Mouse (Mus musculus): Measurements from ENCODE around the gene Nr4a1. TPM values are rescaled to one million over a fixed set of nuclear protein-coding genes. Genes with fewer than 3 reads are reported as not detected.

The Nr4a1 gene
- polyA plus RNA-seq, 1 experiment, result not detected

- Histone ChIP-seq H3K4me3 (ENCODE audit: insufficient read depth, low read depth, low read length) (no peak overlapping the region), H3K4me1 (ENCODE audit: control insufficient read depth, insufficient read depth, low read length) (peaks cover 9% of the 10 kb centered on the region; the same call in 1 of the 2 replicates), H3K27ac (ENCODE audit: insufficient read depth, low read depth, low read length) (no peak overlapping the region)
- 57% methylated on average over 9 of the region's 9 CpGs for WGBS
- no peak for TF ChIP-seq CTCF (IDR thresholded peaks at IDR 0.05; ENCODE audit: insufficient read depth, low read depth, low read length)
- TF ChIP-seq POLR2A (IDR thresholded peaks at IDR 0.05; ENCODE audit: insufficient read depth, low read depth, low read length), result no peak
Measured at GRCm38 (mm10) chr15:101286129-101286770, 32.2 kb downstream of the Nr4a1 start.

- Histone ChIP-seq H3K4me1 (ENCODE audit: control insufficient read depth, insufficient read depth, low read length) (peaks cover 9% of the 10 kb centered on the region; the same call in 1 of the 2 replicates), H3K27ac (ENCODE audit: insufficient read depth, low read depth, low read length) (no peak overlapping the region), H3K4me3 (ENCODE audit: insufficient read depth, low read depth, low read length) (no peak overlapping the region)
- TF ChIP-seq POLR2A (IDR thresholded peaks at IDR 0.05; ENCODE audit: insufficient read depth, low read depth, low read length) (no peak), CTCF (IDR thresholded peaks at IDR 0.05; ENCODE audit: insufficient read depth, low read depth, low read length) (no peak)
- WGBS, result 82% methylated on average over 6 of the region's 6 CpGs
Measured at GRCm38 (mm10) chr15:101287361-101287760, 33.3 kb downstream of the Nr4a1 start.

- WGBS, result 94% methylated on average over 15 of the region's 15 CpGs
- TF ChIP-seq POLR2A (IDR thresholded peaks at IDR 0.05; ENCODE audit: insufficient read depth, low read depth, low read length), result no peak
- TF ChIP-seq CTCF (IDR thresholded peaks at IDR 0.05; ENCODE audit: insufficient read depth, low read depth, low read length), result no peak
- peaks cover 22% of the 10 kb centered on the region for H3K4me1 ChIP-seq (ENCODE audit: control insufficient read depth, insufficient read depth, low read length)
- no peak overlapping the region for H3K4me3 ChIP-seq (ENCODE audit: insufficient read depth, low read depth, low read length)
- no peak overlapping the region for H3K27ac ChIP-seq (ENCODE audit: insufficient read depth, low read depth, low read length)
Measured at GRCm38 (mm10) chr15:101290354-101290753, 36.3 kb downstream of the Nr4a1 start.

- Histone ChIP-seq H3K4me3 (ENCODE audit: insufficient read depth, low read depth, low read length) (no peak overlapping the region), H3K4me1 (ENCODE audit: control insufficient read depth, insufficient read depth, low read length) (peaks cover 16% of the 10 kb centered on the region), H3K27ac (ENCODE audit: insufficient read depth, low read depth, low read length) (no peak overlapping the region)
- 64% methylated on average over 3 of the region's 3 CpGs for WGBS
- TF ChIP-seq CTCF (IDR thresholded peaks at IDR 0.05; ENCODE audit: insufficient read depth, low read depth, low read length) (no peak), POLR2A (IDR thresholded peaks at IDR 0.05; ENCODE audit: insufficient read depth, low read depth, low read length) (no peak)
Measured at GRCm38 (mm10) chr15:101292012-101292411, 37.9 kb downstream of the Nr4a1 start.

- peaks cover 14% of the 10 kb centered on the region for H3K4me1 ChIP-seq (ENCODE audit: control insufficient read depth, insufficient read depth, low read length)
- H3K27ac ChIP-seq (ENCODE audit: insufficient read depth, low read depth, low read length), result no peak within 1 kb of the TSS
- H3K4me3 ChIP-seq (ENCODE audit: insufficient read depth, low read depth, low read length), result no peak within 1 kb of the TSS
- 63% methylated on average over 18 of the region's 18 CpGs for WGBS
- no peak for TF ChIP-seq POLR2A (IDR thresholded peaks at IDR 0.05; ENCODE audit: insufficient read depth, low read depth, low read length)
- TF ChIP-seq CTCF (IDR thresholded peaks at IDR 0.05; ENCODE audit: insufficient read depth, low read depth, low read length), result no peak
Measured at GRCm38 (mm10) chr15:101293025-101293621, 39.1 kb downstream of the Nr4a1 start, which contains the start of gene 6030408B16Rik. Gene 6030408B16Rik (plus strand): TSS chr15:101293212.

GRCm38 (mm10) chr15:101294028-101294894 is 40.2 kb downstream of the Nr4a1 start:
- Histone ChIP-seq H3K4me1 (ENCODE audit: control insufficient read depth, insufficient read depth, low read length) (peaks cover 14% of the 10 kb centered on the region), H3K4me3 (ENCODE audit: insufficient read depth, low read depth, low read length) (no peak overlapping the region), H3K27ac (ENCODE audit: insufficient read depth, low read depth, low read length) (no peak overlapping the region)
- no peak for TF ChIP-seq CTCF (IDR thresholded peaks at IDR 0.05; ENCODE audit: insufficient read depth, low read depth, low read length)
- TF ChIP-seq POLR2A (IDR thresholded peaks at IDR 0.05; ENCODE audit: insufficient read depth, low read depth, low read length), result no peak
- 56% methylated on average over 16 of the region's 16 CpGs for WGBS

DNA sequence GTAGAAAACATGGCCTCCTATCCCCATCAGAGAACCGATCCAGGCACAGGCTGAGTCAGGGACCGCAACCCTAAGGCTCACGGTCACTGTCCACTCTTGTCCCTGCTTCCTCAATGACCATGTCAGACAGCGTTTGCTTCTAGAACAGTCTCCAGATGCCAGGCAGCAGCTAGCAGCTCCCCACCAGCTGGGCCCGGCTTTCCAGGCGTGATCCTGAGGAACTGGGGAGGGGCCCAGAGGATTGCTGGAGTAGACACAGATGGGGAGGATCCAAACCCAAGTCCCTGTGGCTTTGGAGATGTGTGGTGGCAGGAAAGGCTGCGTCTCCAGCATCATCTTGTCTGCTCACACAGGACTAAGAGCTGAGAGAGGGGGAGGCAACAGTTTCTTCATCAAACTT is 41.0 kb downstream of the Nr4a1 start:
- Histone ChIP-seq H3K27ac (ENCODE audit: insufficient read depth, low read depth, low read length) (no peak overlapping the region), H3K4me3 (ENCODE audit: insufficient read depth, low read depth, low read length) (no peak overlapping the region), H3K4me1 (ENCODE audit: control insufficient read depth, insufficient read depth, low read length) (peaks cover 14% of the 10 kb centered on the region)
- 75% methylated on average over 7 of the region's 7 CpGs for WGBS
- TF ChIP-seq POLR2A (IDR thresholded peaks at IDR 0.05; ENCODE audit: insufficient read depth, low read depth, low read length), result no peak
- TF ChIP-seq CTCF (IDR thresholded peaks at IDR 0.05; ENCODE audit: insufficient read depth, low read depth, low read length), result no peak

DNA sequence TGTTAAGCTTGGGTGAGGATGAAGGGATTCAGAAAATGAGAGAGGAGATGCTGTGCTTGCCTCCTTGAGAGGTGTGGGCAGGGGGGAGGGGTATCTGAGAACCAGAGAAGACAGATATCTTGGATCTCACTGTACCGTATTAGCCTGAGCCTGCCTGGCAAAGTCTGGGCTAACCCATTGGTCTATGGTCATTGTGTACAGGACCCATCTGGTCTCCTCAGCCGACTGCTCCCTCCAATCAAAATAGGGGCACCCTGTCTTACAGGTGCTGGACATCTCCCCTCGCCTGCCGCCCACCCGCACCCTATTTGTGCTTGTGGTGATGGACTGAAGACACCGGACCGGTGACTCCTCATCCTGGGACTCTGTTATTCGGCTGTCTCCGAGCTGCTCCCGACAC is 41.5 kb downstream of the Nr4a1 start:
- TF ChIP-seq POLR2A (IDR thresholded peaks at IDR 0.05; ENCODE audit: insufficient read depth, low read depth, low read length) (no peak), CTCF (IDR thresholded peaks at IDR 0.05; ENCODE audit: insufficient read depth, low read depth, low read length) (no peak)
- Histone ChIP-seq H3K27ac (ENCODE audit: insufficient read depth, low read depth, low read length) (no peak overlapping the region), H3K4me1 (ENCODE audit: control insufficient read depth, insufficient read depth, low read length) (peaks cover 14% of the 10 kb centered on the region), H3K4me3 (ENCODE audit: insufficient read depth, low read depth, low read length) (no peak overlapping the region)
- WGBS, result 94% methylated on average over 10 of the region's 10 CpGs

GRCm38 (mm10) chr15:101296091-101296490 is 42.0 kb downstream of the Nr4a1 start:
- Histone ChIP-seq H3K27ac (ENCODE audit: insufficient read depth, low read depth, low read length) (no peak overlapping the region), H3K4me1 (ENCODE audit: control insufficient read depth, insufficient read depth, low read length) (peaks cover 14% of the 10 kb centered on the region), H3K4me3 (ENCODE audit: insufficient read depth, low read depth, low read length) (no peak overlapping the region)
- 93% methylated on average over 11 of the region's 11 CpGs for WGBS
- TF ChIP-seq CTCF (IDR thresholded peaks at IDR 0.05; ENCODE audit: insufficient read depth, low read depth, low read length), result no peak
- no peak for TF ChIP-seq POLR2A (IDR thresholded peaks at IDR 0.05; ENCODE audit: insufficient read depth, low read depth, low read length)

Data from olfactory bulb, adult 2 months (tissue).